Mouse (Mus musculus) T-helper 2 cell (primary cell): Measurements from ENCODE around the gene Masp2.

Experiments used
- in situ Hi-C: fragments of 300-600 bp; cut with MboI, MseI; formaldehyde crosslinking; loops from one replicate; pipeline ENCODE4 v1.15.1; 2025; ENCODE audit warnings: high pct_unique_total_duplicates

Gene Masp2

DNA sequence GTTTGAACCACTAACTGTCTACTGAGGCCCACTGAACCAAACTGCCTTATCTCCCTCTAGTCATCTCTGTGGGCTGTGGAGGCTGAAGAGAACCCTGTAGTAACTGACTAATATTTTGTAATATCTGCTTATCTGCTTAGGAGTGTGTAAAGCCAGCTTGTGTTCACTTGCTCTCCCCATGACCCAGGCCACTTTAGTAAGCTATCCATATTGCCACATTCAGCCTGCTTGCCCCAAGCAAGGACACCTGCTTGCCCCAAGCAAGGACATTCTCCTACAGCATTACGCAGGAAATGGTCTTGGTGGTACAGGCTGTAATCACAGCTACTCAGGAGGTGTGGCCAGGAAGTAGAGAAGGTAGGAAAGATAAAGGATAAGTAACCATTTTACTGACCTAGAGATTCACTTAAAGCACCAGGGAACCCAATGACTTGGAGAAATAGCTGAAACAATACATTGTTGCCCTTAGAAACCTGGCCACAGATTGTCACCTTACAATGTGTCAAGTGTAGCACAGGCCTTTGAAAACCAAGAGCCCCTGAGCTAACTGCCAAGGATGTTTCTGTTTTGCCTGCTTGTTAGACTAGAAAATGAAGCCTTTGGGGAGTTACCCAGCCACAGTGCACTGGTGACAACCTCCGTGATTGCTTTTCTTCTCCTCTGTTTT, 31.2 kb downstream of the Masp2 start:
- in situ Hi-C loops, result no loop called here

DNA sequence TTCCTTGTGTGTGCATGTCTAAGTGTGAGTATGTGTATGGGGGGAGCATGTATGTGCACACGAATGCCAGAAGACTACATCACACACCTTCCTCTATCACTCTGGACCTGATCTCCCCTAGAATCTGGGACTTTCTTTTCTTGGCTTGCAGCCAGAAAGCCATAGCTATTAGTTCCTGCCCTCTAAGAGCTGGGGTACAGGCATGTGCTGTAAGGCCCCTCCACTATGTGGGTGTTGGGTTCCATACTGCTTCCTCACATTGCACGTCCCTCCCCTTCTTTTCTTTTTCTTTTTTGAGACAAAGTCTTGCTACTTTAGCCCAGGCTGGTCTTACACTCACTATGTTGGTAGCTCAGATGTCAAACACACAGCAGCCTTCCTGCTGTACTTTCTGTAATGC, 33.0 kb downstream of the Masp2 start:
- in situ Hi-C loops, result no loop called here

DNA sequence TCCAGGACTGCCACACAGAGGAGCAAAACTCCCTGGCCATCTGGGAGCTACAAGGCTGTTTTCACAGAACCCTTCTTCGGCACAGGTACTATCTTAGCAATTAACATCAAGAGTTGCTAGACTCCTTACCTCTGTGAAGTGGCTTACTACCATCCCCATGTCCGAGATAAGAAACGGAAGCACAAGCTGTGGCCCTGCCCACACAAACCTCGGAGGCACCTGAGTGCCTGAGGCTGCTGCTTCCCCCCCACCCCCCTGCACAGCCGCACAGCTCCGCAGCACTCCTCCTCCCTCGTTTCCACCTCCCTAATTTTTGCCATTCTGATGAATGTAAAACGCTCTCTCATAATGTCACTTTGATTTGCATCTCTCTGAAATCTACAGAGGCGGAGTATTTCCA, 35.9 kb downstream of the Masp2 start:
- in situ Hi-C loops, result no loop called here

GRCm38 (mm10) chr4:148639455-148639854, 37.1 kb downstream of the Masp2 start:
- in situ Hi-C loops, result no loop called here

DNA sequence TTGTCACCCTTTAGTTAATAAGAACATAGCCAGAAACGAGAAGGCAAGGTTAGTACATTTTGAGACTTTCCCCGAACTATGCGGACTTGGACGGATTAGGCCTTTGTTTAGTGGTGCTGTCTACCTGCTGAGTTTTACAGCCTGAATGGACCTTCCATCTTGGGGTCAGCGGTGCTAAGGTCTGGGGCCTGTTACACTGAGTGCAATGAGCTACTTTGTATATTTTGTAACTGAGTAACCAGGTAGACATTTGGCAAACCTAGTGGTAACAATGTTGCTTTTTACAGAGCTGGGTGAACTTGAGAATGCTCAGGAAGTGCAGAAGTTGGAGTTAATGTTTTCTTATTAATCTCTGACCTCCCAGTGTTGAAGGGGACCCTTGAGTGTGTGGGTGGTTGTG, 38.8 kb downstream of the Masp2 start:
- in situ Hi-C loops, result no loop called here

- in situ Hi-C loops, result no loop called here
Observed at GRCm38 (mm10) chr4:148643291-148644156, 41.2 kb downstream of the Masp2 start, which contains the start of gene Gm572. Gene Gm572, plus strand, starts transcription at chr4:148643317.

- in situ Hi-C loops, result no loop called here
Observed at GRCm38 (mm10) chr4:148644157-148644511, 41.8 kb downstream of the Masp2 start.

GRCm38 (mm10) chr4:148644926-148645325, 42.6 kb downstream of the Masp2 start:
- in situ Hi-C loops, result no loop called here

DNA sequence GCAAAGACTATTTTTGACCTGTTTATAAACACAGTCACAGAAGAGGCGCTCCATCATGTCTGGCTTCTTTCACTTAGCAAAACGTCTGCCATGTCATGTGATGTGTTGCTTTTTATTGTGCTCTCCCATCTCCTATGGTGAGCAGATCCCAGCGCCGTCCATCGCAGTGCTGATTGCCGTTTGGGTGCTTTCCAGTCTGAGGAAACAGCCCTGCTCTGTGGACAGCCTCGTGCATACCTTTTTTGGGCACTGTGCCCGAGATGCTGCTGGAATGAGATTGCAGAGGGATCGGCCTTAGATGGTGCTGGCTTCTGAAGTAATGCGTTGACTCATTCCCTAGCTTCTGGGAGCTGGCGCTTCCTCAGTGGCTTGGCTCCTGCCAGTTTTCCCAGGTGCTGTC, 44.3 kb downstream of the Masp2 start:
- in situ Hi-C loops, result no loop called here

- in situ Hi-C loops, result no loop called here
Observed at GRCm38 (mm10) chr4:148649309-148649708, 47.0 kb downstream of the Masp2 start.

DNA sequence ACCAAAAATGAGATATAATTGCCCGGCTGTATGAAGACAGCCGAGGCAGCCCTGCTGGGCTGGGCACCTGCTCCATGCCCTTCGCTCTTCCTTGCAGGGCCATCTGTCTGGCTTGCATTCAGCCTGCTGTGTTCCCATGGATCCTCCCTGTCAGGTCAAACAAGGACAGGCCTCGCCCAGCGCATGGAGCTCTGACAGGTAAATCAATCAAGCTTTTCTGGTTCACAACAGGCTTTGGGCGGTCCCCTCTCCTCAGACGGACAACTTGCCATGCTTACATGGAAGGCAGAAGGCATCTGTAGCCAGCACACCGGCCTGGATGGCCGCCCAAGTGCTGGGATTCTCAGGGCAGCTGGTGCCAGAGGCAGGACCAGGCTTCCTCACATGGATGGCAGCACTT, 48.7 kb downstream of the Masp2 start:
- in situ Hi-C loops, result no loop called here

- in situ Hi-C loops, result no loop called here
Observed at GRCm38 (mm10) chr4:148654701-148655398, 52.5 kb downstream of the Masp2 start.

- in situ Hi-C loops, result no loop called here
Observed at GRCm38 (mm10) chr4:148656691-148657258, 54.4 kb downstream of the Masp2 start.

DNA sequence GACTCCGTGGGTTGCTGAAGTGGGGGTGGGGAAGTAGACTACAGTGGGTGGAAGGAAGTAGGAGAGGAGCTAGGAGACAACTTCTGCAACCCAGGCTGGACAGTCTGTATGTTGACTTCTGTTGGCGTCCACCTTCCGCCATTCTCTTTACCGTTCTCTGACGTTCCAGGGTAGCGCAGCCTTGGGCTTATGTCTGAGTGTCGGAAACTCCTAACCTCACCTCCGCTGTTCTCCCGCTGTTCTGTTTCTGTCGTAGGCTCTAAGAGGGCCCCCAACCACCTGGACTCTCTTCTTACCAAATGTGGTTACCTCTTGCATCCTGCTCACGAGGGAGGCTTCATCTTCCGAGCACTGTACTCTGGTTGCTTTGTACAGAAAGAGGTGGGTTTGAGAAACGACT, 55.4 kb downstream of the Masp2 start:
- in situ Hi-C loops, result no loop called here

- in situ Hi-C loops, result no loop called here
Observed at GRCm38 (mm10) chr4:148660174-148660573, 57.8 kb downstream of the Masp2 start.

DNA sequence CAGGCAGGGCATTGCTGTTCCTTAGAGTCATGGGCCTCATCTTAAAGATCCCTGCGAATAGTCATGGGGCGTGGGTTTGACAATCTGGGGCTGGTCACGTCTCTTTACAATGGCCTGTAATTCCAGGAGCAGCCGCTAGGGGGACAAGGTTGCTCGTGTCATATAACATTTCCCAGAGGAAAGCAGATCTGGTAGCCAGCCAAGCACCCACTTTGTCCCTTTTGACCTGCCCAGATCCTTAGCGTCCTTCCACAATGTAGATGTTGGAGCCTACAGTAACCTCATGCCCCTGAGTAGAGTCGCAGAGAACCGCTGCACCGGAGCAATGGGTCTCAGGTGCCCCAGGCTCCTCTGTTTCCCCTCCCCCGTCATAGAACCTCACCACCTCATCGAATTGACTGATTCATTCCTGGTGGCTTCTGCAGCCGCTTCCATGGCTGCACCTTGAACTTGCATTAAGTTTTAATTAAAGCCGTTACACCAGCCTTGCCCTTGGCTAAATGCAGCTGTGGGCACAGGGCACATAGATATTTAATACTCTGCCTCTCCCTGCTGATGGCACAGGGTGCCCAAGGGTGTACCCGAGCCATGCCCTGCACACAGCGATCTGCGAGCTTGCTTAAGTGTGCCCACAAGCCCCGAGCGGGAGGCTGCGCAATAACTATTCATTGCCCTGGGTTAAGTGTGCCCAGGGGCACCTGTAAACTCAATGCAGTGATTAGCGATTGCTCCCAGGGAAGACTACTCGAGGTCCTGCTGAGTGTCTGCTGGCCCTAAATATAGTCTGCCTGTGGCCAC, 60.0 kb downstream of the Masp2 start:
- in situ Hi-C loops, result no loop called here

GRCm38 (mm10) chr4:148663326-148663725, 61.0 kb downstream of the Masp2 start:
- in situ Hi-C loops, result no loop called here

- in situ Hi-C loops, result no loop called here
Observed at GRCm38 (mm10) chr4:148664021-148664420, 61.7 kb downstream of the Masp2 start.
